Mouse (Mus musculus) kidney, embryonic 14.5 days (tissue): ENCODE data around the gene Gm21663. TPM values are rescaled to one million over a fixed set of nuclear protein-coding genes. Genes with fewer than 3 reads are reported as not detected.

Experiments
- ATAC-seq: fragments of 200-750 bp; cut with Nextera tagmentation; 2 replicates; pipeline ENCODE4 v1.8.0; 2017; ENCODE audit warnings: moderate number of reproducible peaks, mild to moderate bottlenecking, moderate TSS enrichment, moderate library complexity; ENCODE audit not compliant: low FRiP score, low TSS enrichment
- H3K27ac ChIP-seq: fragments of 300-500 bp; sonication (generic); 2 replicates; pipeline ENCODE4 v1.5.1; 2014; ENCODE audit warnings: low read depth, mild to moderate bottlenecking, low read length, moderate library complexity, mixed read lengths
- H3K27me3 ChIP-seq: fragments of 300-500 bp; sonication (generic); 2 replicates; pipeline ENCODE4 v1.6.1; 2014; ENCODE audit warnings: mild to moderate bottlenecking, low read length; ENCODE audit not compliant: control insufficient read depth, insufficient read depth
- H3K36me3 ChIP-seq: fragments of 300-500 bp; sonication (generic); 2 replicates; pipeline ENCODE4 v1.6.1; 2014; ENCODE audit warnings: low read length, mixed read lengths; ENCODE audit not compliant: control insufficient read depth, insufficient read depth
- H3K4me1 ChIP-seq: fragments of 300-500 bp; sonication (generic); 2 replicates; pipeline ENCODE4 v1.6.1; 2014; ENCODE audit warnings: low read length, mixed read lengths; ENCODE audit not compliant: control insufficient read depth, insufficient read depth
- H3K4me2 ChIP-seq: fragments of 300-500 bp; sonication (generic); replicated peaks from 2 replicates; pipeline ENCODE4 v1.6.1; 2014; ENCODE audit warnings: low read depth, mild to moderate bottlenecking, low read length
- H3K4me3 ChIP-seq: fragments of 300-500 bp; sonication (generic); 2 replicates; pipeline ENCODE4 v1.5.1; 2014; ENCODE audit warnings: mild to moderate bottlenecking, low read length
- H3K9ac ChIP-seq: fragments of 300-500 bp; sonication (generic); 2 replicates; pipeline ENCODE4 v1.6.1; 2014; ENCODE audit warnings: low read depth, mild to moderate bottlenecking, low read length, moderate library complexity
- H3K9me3 ChIP-seq: fragments of 300-500 bp; sonication (generic); 2 replicates; pipeline ENCODE4 v1.6.1; 2016; ENCODE audit warnings: low read length; ENCODE audit not compliant: control insufficient read depth
- WGBS: fragments of 180-500 bp; shearing (Covaris S2); extraction: QIAGEN DNeasy Blood & Tissue Kit; methylation state at CpG from one replicate; pipeline ENCODE4 v1.1.7; 2014; 5-methylcytosine and 5-hydroxymethylcytosine counted together
- polyA plus RNA-seq: library from polyadenylated mRNA; unstranded; fragments of >200 nt; fragmentation: Nextera tagmentation; extraction: Ambion mirVana; gene quantifications from 2 replicates; pipeline ENCODE4 v1.2.1, GENCODE M21; 2014

The Gm21663 gene
- polyA plus RNA-seq, 1 experiment from 2014 or later: not detected

GRCm38 (mm10) chr5:25886708-25887107 lies 55.5 kb downstream of the Gm21663 start:
- Histone ChIP-seq H3K36me3 (no peaks in the 10 kb centered on the region), H3K9ac (no peak overlapping the region), H3K27me3 (no peaks in the 10 kb centered on the region), H3K4me2 (no peak overlapping the region), H3K4me3 (no peak overlapping the region), H3K27ac (no peak overlapping the region), H3K4me1 (no peaks in the 10 kb centered on the region), H3K9me3 (peaks cover 5% of the 10 kb centered on the region; the same call in 1 of the 2 replicates)
- WGBS: 28% methylated on average over 3 of the region's 3 CpGs
- ATAC-seq: no peak

Other genes with a start within 250 kb of the Gm21663 start
- gene Xrcc2, start 236.6 kb downstream of the Gm21663 start, polyA plus RNA-seq: 8.4 and 10.6 TPM in 2 replicates
- gene Actr3b, start 182.4 kb downstream of the Gm21663 start, polyA plus RNA-seq: 5.0 and 5.7 TPM in 2 replicates
- 0.11 and 0.21 TPM in 2 replicates for gene Gm21671, start 12.0 kb upstream of the Gm21663 start, polyA plus RNA-seq
- gene Gm21680, start 30.3 kb upstream of the Gm21663 start, polyA plus RNA-seq: 0.09 TPM in 1 of 2 replicates, not detected in the other
- gene Gm21698, start 46.3 kb upstream of the Gm21663 start, polyA plus RNA-seq: 0.07 and 0.23 TPM in 2 replicates
- 0.20 TPM in 1 of 2 replicates, not detected in the other for gene Gm1979, start 62.4 kb upstream of the Gm21663 start, polyA plus RNA-seq
- not detected in 2 replicates for gene Gm5862, start 80.5 kb upstream of the Gm21663 start, polyA plus RNA-seq
- 0.10 TPM in 1 of 2 replicates, not detected in the other for gene Speer4a, start 97.2 kb upstream of the Gm21663 start, polyA plus RNA-seq
- gene Gm7347, start 116.2 kb upstream of the Gm21663 start, polyA plus RNA-seq: 0.11 TPM in 1 of 2 replicates, not detected in the other
- not detected in 2 replicates for gene Gm10471, start 146.9 kb upstream of the Gm21663 start, polyA plus RNA-seq
- 0.10 TPM in 1 of 2 replicates, not detected in the other for gene 5031410I06Rik, start 163.0 kb upstream of the Gm21663 start, polyA plus RNA-seq
- 0.09 TPM in 2 replicates for gene Gm10220, start 179.0 kb upstream of the Gm21663 start, polyA plus RNA-seq